Mouse (Mus musculus): ENCODE data around the gene Mbnl2.
"Not testable (repeated sequence)": the region's sequence is repeated elsewhere in the genome, so short reads cannot be mapped to it uniquely, and the experiment has no call there.

Mbnl2 gene

DNA sequence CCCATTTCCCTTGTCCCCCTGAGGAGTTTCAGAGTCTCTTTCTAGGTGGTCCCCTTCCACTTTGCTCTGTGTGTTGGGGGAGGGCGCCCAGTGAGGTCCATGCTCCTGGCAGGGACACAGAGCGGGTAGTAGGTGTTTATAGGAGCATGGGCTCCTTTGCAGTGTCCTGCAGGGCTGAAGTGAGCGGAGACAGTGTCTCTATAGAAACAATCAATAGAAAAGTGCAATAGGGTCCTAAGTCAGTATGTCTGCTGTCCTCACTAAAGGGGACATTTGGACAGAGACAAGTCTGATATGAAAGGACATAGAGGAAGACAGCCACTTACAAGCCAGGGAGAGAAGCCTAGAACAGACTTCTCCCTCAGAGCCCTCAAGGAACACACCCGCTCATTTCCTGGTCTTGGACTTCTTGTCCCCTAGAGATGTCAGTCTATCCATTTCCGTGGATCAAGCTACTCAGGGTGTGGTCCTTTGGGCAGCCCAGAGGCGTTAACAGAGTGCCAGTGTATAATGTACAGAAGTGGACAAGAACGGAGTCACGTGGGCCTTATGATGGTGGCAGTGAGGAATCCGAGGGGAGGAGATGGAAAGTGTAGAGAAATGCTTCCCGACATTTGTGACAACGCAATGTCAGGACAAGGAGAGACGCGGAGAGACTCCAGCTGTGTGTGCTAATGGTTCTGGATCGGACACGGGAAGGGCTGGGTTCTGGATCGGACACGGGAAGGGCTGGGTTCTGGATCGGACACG, 82.0 kb downstream of the Mbnl2 start:
- DNase-seq (ENCODE audit: low spot score) = no peak

DNA sequence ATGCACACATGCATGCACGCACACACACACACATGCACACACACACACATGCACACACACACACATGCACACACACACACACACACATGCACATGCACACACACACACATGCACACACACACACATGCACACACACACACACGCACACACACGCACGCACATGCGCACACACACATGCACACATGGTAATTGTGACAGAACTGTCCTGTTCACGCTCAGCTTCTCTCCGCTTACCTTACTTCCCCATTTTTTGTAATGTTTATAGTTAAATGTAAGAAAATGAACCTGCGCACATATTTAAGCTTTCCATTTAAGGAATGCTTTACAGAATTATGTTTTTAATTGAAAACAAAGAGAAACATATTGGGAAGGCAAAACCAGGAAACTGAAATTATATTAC, 84.1 kb downstream of the Mbnl2 start:
- not testable (repeated sequence) for DNase-seq (ENCODE audit: low spot score)

DNA sequence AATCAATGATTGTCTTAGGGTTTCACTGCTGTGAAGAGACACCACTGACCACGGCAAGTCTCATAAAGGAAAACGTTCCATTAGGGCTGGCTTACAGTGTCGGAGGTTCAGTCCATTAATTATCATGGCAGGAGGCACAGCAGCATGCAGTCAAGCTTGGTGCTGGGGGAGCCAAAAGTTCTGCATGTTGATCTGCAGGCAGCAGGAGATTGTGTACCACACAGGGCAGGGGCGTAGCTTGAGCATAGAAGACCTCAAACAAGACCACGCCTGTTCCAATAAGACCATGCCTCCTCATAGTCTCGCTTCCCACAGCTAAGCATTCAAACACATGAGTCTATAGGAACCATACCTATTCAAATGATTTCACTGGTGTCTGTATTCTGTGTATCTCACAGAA, 85.7 kb downstream of the Mbnl2 start:
- DNase-seq (ENCODE audit: low spot score) = no peak

DNA sequence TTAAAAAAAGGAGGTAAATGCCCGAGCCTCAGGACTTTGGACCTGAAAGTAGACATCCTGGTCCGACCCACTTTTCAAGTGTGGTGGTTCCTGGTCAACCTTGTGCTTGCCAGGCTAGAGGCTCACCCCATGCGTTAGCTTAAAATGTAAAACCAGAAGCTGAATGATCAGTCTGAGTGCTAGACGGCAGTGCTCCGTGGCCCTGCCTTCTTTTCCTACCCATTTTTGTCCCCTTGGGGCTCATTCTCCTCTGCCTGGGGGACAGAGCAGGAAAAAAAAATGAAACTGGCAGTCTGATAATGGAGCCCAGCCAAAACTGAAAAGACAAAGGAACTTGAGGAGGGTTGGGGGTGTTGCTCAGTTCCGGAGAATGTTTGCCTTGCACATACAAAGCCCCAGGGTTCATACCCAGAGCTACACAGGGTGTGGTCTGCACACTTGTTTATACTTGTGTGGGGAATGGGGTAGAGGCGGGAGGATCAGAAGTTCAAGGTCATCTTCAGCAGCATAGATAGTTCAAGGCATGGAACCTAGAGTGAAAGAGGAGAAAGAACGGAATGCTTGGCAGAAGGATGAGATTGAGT, 87.0 kb downstream of the Mbnl2 start:
- DNase-seq (ENCODE audit: low spot score) = no peak

DNA sequence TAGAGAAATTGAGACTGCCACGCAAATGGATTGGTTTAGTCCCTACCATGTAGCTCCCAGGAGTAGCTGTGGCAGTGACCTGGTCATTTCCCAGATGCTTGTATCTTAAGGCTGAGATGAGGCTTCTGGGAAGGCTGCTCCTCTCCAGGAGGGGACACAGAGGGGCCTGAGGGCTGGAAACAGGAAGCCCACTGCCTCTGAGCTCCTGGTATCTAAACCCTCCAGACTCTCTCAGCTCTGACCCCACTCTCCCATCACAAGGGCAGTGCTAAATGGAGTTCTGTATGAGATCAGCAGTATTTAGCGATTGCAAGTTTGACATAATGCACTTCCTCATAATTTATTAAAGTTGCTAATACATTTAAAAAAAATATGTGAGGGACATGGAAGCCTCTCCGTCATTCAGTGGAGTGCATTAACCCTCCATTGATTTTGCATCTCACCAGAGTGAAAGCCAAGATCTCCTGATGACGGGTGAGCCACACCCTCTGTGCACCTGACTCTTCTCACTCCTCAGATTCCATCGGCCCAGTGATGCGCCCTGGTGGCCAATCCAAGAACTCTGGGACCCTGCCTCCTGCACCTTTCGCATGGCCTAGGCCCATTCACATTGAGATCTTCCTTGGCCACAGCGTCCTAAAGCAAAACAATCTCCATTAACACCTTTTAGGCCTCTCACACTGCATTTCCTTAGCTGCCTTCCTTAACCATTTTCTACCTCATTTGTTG, 87.8 kb downstream of the Mbnl2 start:
- DNase-seq (ENCODE audit: low spot score) = no peak

DNA sequence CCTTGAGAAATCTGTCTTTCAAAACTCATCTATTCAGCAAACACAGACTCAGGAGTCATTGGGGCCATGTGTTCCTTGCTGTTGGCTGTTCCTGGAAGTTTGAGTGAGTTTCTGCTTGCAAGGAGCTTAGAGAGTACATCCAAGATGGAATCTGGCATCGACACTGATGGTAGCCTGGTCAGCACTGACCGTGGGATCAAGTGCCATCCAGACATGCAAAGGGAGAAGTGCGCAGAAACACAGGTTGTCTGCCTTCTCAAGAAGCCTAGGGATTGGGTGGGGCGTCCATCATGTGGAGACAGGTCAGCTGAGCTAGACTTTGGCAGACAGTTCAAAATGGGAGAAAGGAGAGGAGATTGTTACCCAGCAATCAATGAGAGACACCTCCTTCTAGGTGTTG, 89.6 kb downstream of the Mbnl2 start:
- no peak for DNase-seq (ENCODE audit: low spot score)

DNA sequence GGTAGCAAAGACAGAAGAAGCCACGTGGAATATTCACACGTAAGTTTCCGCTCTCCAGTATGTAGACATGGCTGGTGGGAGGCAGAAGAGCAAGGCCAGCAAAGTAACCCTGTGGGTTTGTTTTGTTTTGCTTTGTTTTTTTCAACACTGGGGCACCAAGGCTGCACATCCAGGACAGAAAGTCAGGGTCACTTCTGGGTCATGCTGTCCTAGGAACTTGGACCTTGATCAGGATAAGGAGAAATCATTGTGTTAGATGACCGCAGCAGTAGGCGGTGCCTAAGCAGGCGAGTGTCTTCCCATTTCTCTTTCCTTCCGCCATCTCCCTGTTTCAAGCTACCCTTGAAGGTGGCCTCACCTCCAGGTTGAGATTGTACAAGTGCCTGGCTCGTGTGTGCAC, 91.5 kb downstream of the Mbnl2 start:
- no peak for DNase-seq (ENCODE audit: low spot score)

DNA sequence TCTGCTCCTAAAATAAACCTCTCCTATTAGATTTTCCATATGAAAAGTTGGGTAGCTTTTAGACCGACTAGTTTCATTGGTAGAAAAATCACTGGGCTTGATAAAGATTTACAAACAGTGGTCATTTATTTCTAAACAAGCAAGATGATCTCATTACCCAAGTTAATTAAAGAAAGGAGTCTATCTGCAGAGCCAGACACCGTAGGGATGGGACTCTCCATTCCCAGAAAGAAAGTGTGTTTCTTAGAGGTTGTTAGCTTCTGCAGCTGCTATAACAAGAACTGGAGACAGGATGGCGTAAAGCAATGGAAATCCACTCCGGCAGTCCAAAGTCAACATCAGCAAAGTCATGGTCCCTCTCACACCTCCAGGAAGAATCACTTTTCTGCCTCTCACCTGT, 92.1 kb downstream of the Mbnl2 start:
- no peak for DNase-seq (ENCODE audit: low spot score)

DNA sequence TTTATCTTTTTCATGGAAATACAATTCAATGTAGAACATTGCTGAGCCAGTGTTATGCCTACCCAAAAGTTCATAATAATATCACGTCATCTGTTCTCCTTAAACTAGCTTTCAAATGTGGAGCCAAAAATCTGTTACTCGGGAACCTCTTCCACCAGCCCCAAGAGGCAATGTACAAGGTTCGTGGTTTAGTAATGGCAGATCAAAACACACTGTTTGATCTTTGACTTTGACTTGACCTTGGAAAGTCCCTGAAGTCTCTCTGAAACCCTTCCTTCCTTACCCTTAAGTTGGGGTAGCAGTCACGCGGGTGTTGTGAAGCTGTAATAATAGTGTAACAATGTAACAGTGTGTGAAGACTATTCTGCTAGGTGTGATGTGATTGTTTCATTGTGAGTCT, 93.0 kb downstream of the Mbnl2 start:
- no peak for DNase-seq (ENCODE audit: low spot score)

DNA sequence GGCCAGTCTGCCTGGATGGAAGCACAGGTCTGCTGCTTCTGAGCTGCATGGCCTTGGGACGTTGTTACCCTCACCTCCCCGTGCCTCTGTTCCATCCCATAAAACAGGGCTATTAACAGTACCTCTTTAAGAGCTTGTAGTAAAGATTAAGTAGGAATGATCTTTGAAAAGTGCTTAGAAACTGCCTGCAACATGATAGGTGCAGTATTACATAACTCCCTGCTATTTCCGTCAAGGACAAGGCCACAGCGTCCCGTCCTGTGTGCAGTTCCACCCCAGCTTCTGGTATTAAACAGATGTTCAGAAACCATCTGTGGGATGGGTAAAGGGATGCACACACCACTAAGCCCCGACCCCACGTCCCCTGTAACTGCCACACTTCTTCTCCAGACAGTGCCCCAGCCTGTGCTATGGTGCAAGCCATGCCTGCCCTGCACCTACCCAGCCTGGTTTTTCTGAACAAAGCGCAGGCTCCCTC, 93.5 kb downstream of the Mbnl2 start:
- no peak for DNase-seq (ENCODE audit: low spot score)

DNA sequence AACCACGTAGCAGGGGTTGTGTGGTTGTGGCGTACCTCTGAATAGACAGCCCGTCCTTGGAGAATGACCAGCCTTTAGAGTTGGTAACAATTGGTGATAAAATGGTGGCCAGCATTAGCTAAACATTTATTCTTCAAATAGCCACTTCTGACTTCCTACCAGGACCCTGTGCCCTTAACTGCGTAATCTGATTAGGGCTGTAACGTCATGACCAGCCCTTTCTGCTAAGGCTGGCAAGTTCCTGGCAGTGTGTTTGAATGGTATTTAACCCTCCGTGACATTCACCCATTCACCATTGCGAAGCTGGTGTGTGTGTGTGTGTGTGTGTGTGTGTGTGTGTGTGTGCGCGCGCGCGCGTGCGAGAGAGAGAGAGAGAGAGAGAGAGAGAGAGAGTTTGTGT, 94.6 kb downstream of the Mbnl2 start:
- no peak for DNase-seq (ENCODE audit: low spot score)

DNA sequence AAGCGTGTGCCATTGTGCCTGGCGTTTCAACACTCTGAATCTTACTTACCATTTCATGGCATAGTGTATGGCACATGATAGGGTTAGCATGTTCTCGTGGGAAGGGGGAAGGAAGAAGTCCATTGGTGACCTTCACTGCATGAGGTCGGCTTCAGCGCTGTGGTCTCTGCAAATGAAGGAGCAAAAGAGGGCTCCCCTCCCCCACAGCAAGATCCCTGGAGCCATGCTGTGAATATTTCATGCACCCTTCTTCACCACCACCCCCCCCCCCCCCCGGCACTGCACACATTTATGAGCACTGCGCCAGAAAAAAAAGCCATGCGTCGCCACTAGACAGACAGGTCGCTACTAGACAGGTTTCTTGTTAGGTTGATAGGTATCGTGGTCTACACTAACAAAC, 95.2 kb downstream of the Mbnl2 start:
- no peak for DNase-seq (ENCODE audit: low spot score)

DNA sequence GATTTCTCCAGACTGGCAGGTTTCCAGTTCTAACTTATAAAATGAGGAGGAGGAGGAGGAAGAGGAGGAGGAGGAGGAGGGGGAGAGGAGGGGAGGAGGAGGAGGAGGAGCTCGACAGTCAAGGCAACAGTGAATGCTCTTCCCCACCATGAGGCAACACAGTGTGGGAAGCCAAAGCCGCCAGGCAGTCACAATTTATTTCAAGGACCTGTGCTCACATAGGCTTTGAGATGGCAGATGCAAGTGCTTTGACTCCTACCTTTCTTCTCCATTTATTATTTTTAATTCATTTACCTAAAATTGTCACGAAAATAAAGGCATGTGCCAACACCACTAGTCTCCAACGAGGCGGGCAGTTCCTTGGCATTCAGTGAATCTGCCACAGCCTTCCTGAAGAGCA, 95.7 kb downstream of the Mbnl2 start:
- no peak for DNase-seq (ENCODE audit: low spot score)

DNA sequence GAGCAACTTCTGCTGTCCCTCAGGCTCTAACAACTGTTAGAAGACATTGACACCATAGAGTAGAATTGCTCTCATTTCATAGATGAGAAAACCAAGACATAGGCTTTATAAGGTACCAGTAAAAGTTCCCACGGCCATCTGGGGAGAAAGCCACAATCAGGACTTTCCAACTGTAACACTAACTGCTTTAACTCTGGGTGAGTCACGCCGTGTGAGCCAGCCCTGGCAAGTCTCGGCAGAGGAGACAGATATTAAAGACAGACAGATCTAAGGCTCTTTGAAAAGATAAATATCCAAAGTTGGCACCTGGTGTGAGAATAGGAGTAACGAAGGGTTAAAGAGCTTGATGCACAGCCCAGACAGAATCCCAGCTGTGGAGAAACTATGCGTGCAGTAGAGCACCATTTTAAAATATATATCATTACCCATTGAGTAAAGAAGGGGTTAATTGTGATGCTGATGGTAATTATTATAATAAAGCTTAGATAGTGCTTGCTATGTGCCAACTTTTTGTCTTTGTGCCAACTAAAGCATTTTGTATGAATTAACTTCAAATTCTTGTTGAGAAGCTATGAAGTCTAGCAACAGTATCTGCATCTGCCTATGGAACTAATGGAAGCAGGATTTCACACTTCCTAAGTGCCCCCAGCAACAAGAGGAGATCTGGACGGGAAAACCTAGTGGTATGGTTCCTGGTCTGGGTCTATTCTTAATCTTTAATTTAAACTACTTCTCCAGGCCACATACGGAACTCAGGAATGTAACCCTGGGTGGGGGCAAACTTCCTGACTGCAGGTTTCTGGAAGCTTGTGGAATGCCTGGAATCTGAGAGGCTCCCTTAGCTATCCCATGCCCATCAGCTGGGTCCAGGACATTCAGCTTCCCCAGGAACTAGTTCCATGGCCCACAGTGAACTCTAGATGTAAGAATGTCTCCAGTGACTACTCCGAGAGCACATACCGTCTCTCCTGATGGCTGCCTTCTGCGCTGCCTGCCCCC, 97.9 kb downstream of the Mbnl2 start:
- DNase-seq (ENCODE audit: low spot score) = peak; percentile 49

DNA sequence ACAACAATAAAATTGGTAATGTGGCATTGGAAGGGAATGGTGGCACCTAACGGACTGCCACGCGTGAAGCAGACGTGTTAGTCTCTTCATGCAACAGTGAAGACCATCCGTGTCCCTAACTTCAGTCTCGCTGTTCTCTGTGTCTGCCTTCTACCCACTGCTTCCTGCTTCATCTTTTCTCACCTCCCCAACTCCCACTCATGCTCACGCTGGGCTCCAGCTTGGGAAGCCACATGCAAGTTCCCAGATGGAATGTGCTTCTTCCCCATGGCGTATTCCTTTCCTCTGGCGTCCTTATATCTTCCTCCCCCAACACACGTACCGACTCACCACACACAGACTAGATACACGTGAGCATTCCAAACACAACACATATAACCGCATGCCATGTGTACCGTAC, 99.3 kb downstream of the Mbnl2 start:
- no peak for DNase-seq (ENCODE audit: low spot score)

DNA sequence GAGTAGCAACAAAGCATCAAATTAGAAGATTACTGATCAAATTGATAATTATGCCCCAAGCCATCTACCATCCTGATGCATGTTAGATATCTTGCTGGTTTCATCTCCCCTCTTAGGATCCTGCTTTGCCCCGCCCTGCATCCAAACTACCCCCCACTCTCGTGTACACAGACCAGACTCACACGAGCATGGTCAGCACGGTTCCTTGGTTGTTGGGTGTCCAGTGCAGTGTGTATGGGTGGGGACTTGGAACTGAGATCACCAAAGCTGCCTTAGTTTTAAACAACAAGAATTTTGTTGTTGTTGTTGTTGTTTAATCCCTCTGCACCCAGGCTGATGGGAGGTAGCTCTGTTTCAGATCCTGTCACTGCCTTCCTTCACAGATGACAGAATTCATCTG, 101.7 kb downstream of the Mbnl2 start:
- no peak for DNase-seq (ENCODE audit: low spot score)

DNA sequence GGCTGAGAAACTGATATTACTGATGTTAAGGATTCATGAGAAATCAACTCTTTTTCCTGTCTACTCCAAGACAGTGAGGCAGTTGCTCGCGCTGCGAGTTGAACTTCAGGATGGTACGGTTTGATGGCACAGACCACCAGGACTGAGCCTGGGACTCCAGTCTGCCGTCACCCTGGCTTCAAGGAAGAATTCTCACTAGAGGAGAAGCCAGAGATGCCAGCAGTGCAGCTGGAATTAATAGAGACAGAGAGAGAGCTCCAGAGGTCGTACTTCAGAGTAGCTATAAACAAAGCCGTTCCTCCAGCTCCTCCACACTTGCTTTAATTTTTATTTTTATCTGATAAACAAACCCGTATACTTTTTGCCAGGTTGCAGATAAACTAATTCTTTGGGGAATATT, 102.5 kb downstream of the Mbnl2 start:
- no peak for DNase-seq (ENCODE audit: low spot score)

DNA sequence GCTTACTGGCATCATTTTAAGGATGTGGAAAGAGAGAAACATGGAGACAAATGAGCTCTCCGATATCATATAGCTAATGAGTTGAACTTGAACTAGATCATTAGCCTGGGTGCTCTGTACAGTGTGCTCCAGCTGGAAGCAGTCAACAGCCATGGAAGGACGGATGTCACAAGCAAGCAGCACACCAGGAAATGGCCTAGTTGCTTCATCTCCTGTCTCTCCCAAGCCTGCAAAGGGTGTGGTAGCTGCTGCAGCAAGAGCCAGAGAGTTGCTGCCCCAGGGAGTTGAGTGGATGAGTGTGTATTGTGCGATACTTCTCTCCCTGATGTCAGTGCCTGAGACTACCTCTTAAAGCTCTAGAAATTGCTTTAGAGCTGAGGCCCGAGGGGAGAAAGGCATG, 104.2 kb downstream of the Mbnl2 start:
- no peak for DNase-seq (ENCODE audit: low spot score)

DNA sequence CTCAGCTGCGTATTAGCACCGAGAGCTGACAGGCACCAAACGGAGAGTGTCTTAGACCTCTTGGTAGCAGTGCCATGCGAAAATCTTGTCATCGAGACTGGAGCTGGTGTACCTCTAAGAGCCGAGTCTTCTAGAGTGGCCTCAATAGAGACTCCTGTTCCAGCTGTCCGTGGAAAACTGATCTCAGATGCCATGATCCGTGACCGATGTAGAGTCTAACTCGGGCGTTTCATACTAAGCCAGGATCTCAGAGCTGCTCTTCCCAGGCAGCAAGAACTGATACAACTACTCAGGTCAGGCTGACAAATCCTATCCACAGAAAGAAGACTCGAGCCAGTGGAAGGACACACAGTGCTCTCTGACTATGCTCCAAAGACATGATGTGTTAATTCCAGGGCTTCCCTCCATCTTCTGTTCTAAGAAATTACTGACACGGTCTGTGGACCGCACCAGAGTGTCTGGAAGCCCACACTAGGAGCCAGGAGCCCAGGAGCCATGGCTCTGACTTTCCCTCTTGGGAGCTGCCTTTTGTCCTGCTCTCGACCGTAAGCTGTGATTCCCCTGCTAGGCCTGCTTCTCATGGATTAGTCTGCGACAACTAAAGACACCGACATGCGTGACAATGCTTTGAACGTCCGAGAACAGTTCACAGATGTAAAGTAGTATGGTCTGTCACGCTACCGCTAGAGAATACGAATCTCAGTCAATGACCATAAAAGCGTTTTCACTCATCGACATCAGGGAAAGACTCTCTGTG, 106.1 kb downstream of the Mbnl2 start:
- no peak for DNase-seq (ENCODE audit: low spot score)

DNA sequence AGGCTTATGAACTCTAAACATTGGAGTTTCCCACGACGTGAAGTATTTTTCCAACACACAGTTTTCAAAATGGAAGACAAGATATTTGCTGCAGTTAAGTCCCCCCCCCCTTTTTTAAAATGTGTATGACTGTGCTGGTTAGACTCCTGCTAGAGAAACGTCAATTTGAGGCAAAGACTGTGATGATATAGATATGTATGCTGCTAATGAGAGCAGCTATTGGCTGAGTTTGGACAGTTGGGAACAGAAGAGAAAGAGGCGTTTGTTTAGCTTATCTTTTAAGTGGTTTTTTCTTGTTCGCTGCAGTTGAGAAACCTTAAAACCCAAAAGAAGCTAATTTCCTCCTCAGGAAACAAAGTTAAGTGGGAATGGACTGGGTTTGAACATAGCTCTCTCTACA, 106.7 kb downstream of the Mbnl2 start:
- DNase-seq (ENCODE audit: low spot score) = no peak

DNA sequence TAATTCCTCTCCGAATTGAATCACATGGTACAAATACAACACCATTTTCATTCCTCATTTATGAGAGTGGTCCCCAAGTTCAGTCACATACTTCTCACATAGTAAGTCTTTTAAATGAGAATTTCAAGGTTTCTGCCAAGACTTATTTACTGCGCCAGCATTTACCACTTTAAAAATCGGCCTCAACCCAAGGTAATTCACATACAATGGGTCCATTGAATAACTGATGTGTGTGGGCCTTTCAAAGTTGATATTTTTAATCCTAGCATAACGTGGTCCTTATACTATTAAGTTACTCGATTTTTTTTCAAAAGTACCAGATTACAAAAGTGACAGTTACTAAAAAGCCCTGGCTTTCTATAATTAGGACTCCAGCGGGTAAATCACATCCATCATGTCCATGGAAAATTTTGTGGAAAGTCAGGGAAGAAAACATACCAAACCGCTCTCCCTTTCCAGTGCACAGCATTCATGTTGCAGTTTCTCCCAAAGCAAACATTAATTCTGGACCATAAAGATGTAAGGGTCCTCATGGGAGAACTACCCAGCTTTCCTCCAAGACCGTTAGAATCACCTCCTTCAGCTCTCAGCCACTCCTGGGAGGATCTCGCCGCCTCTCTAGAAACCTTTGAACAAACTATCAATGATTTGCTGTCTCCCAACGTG, 107.8 kb downstream of the Mbnl2 start:
- no peak for DNase-seq (ENCODE audit: low spot score)

All from embryo, embryonic 10 days (tissue).